Mouse (Mus musculus) layer of hippocampus, postnatal 10 days (tissue): ENCODE measurements around the gene Majin. TPM values are rescaled to one million over a fixed set of nuclear protein-coding genes. Genes with fewer than 3 reads are reported as not detected.

Source experiments
- DNase-seq, 2 experiments: peaks; one replicate each; pipeline ENCODE4 v3.0.0; 2021; ENCODE audit warnings: low spot score in 2 of 2
- total RNA-seq, 2 experiments: library from RNA; stranded (reverse); gene quantifications; 2 replicates each; pipeline ENCODE4 v1.2.3; 2021

The Majin gene
- total RNA-seq, 2 experiments from 2014 or later: not detected

DNA sequence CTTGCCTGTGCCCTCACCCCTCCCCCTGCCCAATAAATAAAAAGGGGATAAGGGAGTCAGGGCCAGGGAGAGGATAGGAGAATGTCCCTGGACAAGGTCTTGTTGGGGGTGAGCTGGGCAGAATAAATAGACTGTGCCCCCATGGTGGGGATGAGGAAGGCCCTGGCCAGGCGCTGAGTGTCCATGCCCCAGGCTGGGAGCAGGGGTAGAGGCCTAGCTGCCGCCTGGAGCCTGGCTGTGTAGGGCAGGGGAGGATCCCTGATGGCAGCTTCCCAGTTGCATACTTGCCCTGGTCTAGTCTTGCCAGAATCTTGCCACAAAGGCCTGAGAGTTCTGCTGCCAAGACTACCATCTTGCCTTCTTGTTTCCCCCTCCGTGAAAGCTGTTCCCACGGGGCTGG, 43.7 kb downstream of the Majin start:
- DNase-seq: peak; percentile 40 to 45

GRCm38 (mm10) chr19:6230411-6230810, 46.2 kb downstream of the Majin start:
- no peak for DNase-seq

GRCm38 (mm10) chr19:6231036-6231435, 46.8 kb downstream of the Majin start:
- DNase-seq: peak in 1 of 2 experiments; percentile 8

- no peak for DNase-seq
These were observed 49.5 kb downstream of the Majin start for GRCm38 (mm10) chr19:6233647-6234046.

GRCm38 (mm10) chr19:6234337-6235083, 50.3 kb downstream of the Majin start:
- no peak for DNase-seq

- peak; percentile 95 to 97 for DNase-seq
These were observed 51.2 kb downstream of the Majin start, which contains the start of gene Ppp2r5b for GRCm38 (mm10) chr19:6235084-6236052. Gene Ppp2r5b (minus strand): TSS chr19:6235872.

GRCm38 (mm10) chr19:6236053-6236441, 51.9 kb downstream of the Majin start:
- peak; percentile 89 to 93 for DNase-seq

DNA sequence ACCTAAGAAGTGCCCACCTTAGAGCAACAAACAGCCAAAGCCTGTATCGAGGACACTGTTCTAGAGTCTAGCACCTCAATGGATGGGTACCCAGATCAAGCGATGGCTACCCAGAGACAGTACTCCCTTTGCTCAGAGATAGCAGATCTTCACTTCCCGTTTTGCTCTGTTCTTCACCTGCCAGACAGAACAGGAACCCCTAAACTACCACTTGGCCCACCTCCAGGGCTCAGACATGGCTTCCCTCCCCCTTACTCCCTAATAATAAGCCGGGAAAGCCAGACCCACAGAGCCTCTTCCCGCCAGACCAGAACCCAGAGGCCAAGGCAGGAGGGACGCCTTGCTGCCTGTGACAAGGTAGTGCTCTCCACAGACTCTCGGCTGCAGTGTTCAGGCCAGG, 52.7 kb downstream of the Majin start:
- no peak for DNase-seq

GRCm38 (mm10) chr19:6238740-6239139, 54.6 kb downstream of the Majin start:
- no peak for DNase-seq

DNA sequence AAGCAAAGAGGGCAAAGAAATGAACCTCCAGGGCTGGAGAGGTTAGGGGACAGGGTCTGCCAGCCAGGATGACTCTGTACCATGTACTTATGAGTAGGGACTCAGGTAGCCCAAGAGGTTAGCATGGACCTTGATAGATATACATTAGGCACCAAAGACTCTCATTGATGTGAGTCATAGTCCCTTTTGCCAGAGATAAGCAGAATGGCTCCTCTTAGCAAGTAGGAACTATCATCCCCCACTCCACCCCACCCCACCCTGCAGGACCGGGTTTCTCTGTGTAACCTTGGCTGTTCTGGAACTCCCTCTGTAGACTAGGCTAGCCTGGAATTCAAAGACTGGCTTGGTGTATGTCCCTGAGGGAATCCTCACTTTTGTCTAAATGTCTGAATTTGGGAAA, 55.9 kb downstream of the Majin start:
- no peak for DNase-seq

DNA sequence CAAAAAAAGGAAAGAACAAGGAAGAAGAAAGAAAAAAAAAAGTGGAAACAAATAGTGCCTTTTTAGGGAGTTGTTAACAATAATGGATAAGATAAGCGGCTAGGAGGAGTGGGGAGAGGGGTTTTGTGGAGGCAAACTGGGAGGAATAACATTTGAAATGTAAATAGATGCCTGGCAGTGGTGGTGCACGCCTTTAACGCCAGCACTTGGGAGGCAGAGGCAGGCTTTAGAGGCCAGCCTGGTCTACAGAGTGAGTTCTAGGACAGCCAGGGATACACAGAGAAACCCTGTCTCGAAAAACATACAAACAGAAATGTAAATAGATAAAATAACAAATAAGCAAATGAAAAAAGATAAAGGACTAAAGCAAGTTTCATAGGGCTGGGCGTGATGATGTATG, 56.5 kb downstream of the Majin start:
- no peak for DNase-seq

DNA sequence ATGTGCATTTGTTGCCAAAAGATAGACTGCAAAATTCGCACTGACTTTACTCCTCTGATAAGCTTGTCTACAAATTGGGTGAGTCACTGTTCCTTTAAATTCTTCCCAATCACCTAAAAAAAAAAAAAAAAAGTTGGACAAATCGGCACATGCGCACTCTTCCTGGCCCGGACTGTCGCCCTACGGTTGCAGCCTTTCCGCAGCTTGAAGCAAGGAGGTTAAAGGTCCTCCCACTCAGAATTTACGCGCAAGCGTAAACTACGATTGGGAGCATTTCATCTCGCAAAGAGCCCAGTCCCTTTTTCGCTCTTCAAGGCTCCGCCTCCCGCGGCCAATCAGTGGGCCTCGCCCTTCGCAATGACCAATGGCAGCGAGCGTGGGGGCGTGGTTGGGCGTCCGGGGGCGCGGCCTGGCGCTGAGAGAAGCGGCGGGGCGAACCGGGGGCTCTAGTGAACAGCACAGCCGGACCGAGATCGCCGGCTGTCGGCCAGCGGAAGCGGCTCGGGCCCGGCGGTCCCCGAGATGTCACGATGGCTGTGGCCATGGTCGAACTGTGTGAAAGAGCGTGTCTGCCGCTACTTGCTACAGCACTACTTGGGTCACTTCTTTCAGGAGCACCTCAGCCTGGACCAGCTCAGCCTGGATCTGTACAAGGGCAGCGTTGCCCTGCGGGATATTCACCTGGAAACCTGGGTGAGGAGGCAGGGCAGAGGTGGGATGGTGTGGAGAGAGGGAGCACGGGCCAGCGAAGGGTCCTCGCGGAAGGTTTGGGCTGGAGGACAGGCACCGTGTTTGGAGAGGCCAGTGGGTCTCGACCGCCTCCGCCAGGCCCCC, 57.3 kb downstream of the Majin start, which contains the start of gene Atg2a:
Gene Atg2a (plus strand): TSS at position 395 of the 834 bp plus-strand sequence.
- peak; percentile 97 to 98 for DNase-seq

DNA sequence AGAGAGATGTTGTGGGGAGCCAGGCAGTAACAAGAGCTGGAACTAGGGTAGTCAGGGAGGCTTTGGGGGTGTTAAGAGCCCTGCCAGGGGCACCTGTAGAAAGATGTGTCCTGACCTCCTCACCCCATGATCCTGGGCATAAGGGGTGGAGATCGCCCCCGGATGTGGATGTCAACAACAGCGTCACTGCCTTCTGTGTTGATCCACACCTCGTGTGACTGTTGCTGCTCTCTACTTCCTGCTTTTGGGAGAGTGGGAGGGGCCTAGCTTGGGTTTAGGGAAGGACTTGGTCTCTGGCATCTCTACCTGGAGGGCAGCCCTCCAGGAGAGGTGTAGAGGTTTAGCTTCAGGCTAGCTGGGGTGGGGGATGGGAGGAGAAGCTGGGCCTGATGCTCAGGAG, 58.1 kb downstream of the Majin start:
- no peak for DNase-seq

- no peak for DNase-seq
These were observed 59.0 kb downstream of the Majin start for GRCm38 (mm10) chr19:6243226-6243625.

GRCm38 (mm10) chr19:6245806-6246205, 61.6 kb downstream of the Majin start:
- no peak for DNase-seq

GRCm38 (mm10) chr19:6247526-6248300, 63.5 kb downstream of the Majin start:
- no peak for DNase-seq

DNA sequence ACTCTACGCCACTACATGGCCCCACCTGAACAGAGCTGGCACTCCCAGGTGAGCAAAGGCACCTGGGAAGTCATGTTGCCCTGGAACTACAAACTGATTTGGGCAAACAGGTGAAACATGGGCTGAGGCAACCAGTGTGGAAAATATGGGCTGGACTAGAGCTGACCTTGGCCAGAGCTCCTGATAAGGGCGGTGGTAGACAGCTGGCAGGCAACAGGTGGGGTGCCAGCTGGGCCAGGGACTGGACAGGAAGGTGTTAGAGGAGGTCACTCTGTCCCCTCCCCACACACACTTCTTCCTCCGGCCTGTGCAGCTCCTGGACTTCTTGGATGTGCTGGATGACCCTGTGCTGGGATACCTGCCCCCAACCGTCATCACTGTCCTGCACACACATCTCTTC, 68.8 kb downstream of the Majin start:
- DNase-seq: no peak

DNA sequence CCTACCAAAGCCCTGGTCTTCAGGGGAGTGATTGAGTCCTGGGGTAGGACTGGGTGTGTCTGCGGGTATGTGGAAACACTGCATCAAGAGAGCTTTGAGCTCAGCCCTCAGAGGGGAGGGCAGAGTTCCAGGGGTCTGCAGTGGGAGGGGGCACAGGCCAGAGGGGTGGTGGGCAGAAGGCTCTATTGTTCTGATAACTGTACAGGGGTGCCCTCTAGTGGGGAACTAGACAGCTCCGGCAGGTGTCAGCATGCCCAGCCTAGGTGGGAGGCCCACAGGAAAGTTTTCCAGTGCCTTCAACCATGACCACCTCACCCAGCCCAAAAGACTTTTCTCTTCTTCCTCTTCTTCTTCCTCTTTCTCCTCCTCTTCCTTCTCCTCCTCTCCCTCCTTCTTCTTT, 76.2 kb downstream of the Majin start:
- DNase-seq: no peak

- DNase-seq: no peak
These were observed 76.8 kb downstream of the Majin start for GRCm38 (mm10) chr19:6260946-6261345.

DNA sequence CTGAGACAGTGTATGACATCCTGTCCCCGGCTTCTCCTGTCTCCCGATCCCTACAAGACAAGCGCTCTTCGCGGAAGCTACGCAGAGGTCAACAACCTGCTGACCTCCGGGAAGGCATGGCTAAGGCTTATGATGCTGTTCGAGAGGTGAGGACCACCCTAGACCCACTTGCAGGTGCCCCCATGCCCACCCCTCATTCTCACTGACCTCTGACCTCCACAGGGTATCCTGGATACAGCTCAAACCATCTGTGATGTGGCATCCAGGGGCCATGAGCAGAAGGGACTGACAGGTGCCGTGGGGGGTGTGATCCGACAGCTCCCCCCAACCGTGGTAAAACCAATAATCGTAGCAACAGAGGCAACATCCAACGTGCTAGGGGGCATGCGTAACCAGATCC, 77.2 kb downstream of the Majin start:
- DNase-seq: no peak
